ENCODE assay signal across 25 mouse cellular contexts in genomic region chr19:10749295-10749694, GRCm38 (mm10). TPM values are rescaled to one million over a fixed set of nuclear protein-coding genes. Genes with fewer than 3 reads are reported as not detected.
DNase-seq lines count a peak whose midpoint lies in the region; ATAC-seq and TF ChIP-seq lines count a peak whose summit lies in the region.
"Had no signal": no experiment of that assay in that cellular context is flagged by ENCODE, and none has a peak within 500 bp of the region (broad histone marks: within the 10 kb centered on the region; RNA-seq: fewer than 3 reads in every experiment).

No protein-coding gene starts in this region.

- TF ChIP-seq CTCF in thymus, adult 2 months (IDR thresholded peaks at IDR 0.05; ENCODE audit: borderline replicate concordance, control insufficient read depth, extremely low read depth, insufficient read depth, low read length, poor library complexity), result no peak

- H3K9ac ChIP-seq in midbrain, embryonic 11.5 days (ENCODE audit: low read length), result no peak overlapping the region
- no peak overlapping the region for H3K9ac ChIP-seq in midbrain, embryonic 13.5 days (replicated peaks)
- H3K9ac ChIP-seq: embryonic facial prominence, embryonic 12.5 days; forebrain, embryonic 13.5 days; forebrain, embryonic 15.5 days; forebrain, postnatal 0 days had no signal

- WGBS in midbrain, embryonic 11.5 days, result 78% methylated on average over 6 of the region's 6 CpGs
- 89% methylated on average over 6 of the region's 6 CpGs for WGBS in midbrain, embryonic 13.5 days
- WGBS in thymus, adult 2 months, result 97% methylated on average over 6 of the region's 6 CpGs

- H3K36me3 ChIP-seq in midbrain, embryonic 11.5 days (ENCODE audit: control insufficient read depth, insufficient read depth, low read length), result no peaks in the 10 kb centered on the region
- H3K36me3 ChIP-seq in midbrain, embryonic 13.5 days, result no peaks in the 10 kb centered on the region
- no peaks in the 10 kb centered on the region for H3K36me3 ChIP-seq in thymus, adult 2 months (ENCODE audit: control insufficient read depth, insufficient read depth, low read length)
- H3K36me3 ChIP-seq: embryonic facial prominence, embryonic 10.5 days; embryonic facial prominence, embryonic 12.5 days; forebrain, embryonic 15.5 days; G1E had no signal

- no peak for ATAC-seq in CD4-positive, CD25-positive, alpha-beta regulatory T cell, adult 4 months
- ATAC-seq in midbrain, embryonic 11.5 days (ENCODE audit: low FRiP score), result no peak
- ATAC-seq in midbrain, embryonic 13.5 days, result no peak
- ATAC-seq: activated CD4-positive, CD25-positive, alpha-beta regulatory T cell, adult 4 months; forebrain, embryonic 13.5 days; forebrain, embryonic 15.5 days; forebrain, postnatal 0 days; Patski had no signal

- no peak for TF ChIP-seq POLR2A in thymus, adult 2 months (IDR thresholded peaks at IDR 0.05; ENCODE audit: control insufficient read depth, extremely low read depth, insufficient read depth, low read length, poor library complexity)

- H3K27ac ChIP-seq in midbrain, embryonic 11.5 days (ENCODE audit: low read depth, low read length), result no peak overlapping the region
- H3K27ac ChIP-seq in midbrain, embryonic 13.5 days, result no peak overlapping the region
- peak overlapping the region; percentile 56; the same call in 1 of the 2 replicates for H3K27ac ChIP-seq in thymus, adult 2 months (ENCODE audit: control insufficient read depth, insufficient read depth, low read length)
- H3K27ac ChIP-seq: embryonic facial prominence, embryonic 10.5 days; embryonic facial prominence, embryonic 12.5 days; forebrain, embryonic 13.5 days; forebrain, embryonic 15.5 days had no signal

- peak; percentile 33 for DNase-seq in CD4-positive, CD25-positive, alpha-beta regulatory T cell, adult 2 months (ENCODE audit: low read depth, low spot score)
- DNase-seq in midbrain, embryonic 11.5 days (ENCODE audit: low spot score, missing footprints), result peak; percentile 69
- DNase-seq in thymus, adult 2 months, result no peak
- no peak for DNase-seq in thymus, postnatal 25 days
- DNase-seq in induced T-regulatory cell, adult 2 months (ENCODE audit: low read depth), result peak; percentile 71
- DNase-seq in layer of hippocampus, postnatal 10 days (ENCODE audit: low spot score in 2 of 2), result no peak
- DNase-seq: adrenal gland, adult 8-10 months; adrenal gland, postnatal 14 days; adrenal gland, postnatal 36 days; B cell, adult 2 months; cerebellum, adult 11-12 months; cerebellum, adult 2 months; cerebellum, adult 9-10 months; cerebellum, postnatal 10 days; cerebellum, postnatal 25 days; forebrain, postnatal 0 days had no signal

- H3K9me3 ChIP-seq in midbrain, embryonic 11.5 days (ENCODE audit: control insufficient read depth, low read length), result no peaks in the 10 kb centered on the region
- H3K9me3 ChIP-seq in midbrain, embryonic 13.5 days, result no peaks in the 10 kb centered on the region
- H3K9me3 ChIP-seq: embryonic facial prominence, embryonic 10.5 days; embryonic facial prominence, embryonic 12.5 days; forebrain, embryonic 13.5 days; forebrain, embryonic 15.5 days; G1E had no signal

- H3K27me3 ChIP-seq in midbrain, embryonic 11.5 days (ENCODE audit: control insufficient read depth, insufficient read depth, low read length), result no peaks in the 10 kb centered on the region
- no peaks in the 10 kb centered on the region for H3K27me3 ChIP-seq in midbrain, embryonic 13.5 days
- no peaks in the 10 kb centered on the region for H3K27me3 ChIP-seq in thymus, adult 2 months (ENCODE audit: control insufficient read depth, insufficient read depth, low read length)
- H3K27me3 ChIP-seq: embryonic facial prominence, embryonic 12.5 days; forebrain, embryonic 13.5 days; forebrain, embryonic 15.5 days; Patski had no signal

- no peaks in the 10 kb centered on the region; the same call in 1 of the 2 replicates for H3K4me1 ChIP-seq in midbrain, embryonic 11.5 days (ENCODE audit: control insufficient read depth, insufficient read depth, low read length)
- peaks cover 6% of the 10 kb centered on the region; the same call in 1 of the 2 replicates for H3K4me1 ChIP-seq in midbrain, embryonic 13.5 days (replicated peaks)
- peaks cover 48% of the 10 kb centered on the region for H3K4me1 ChIP-seq in thymus, adult 2 months (replicated peaks; ENCODE audit: control insufficient read depth, insufficient read depth, low read length)
- H3K4me1 ChIP-seq: embryonic facial prominence, embryonic 10.5 days; embryonic facial prominence, embryonic 12.5 days; forebrain, embryonic 13.5 days; forebrain, embryonic 15.5 days had no signal

- no peak overlapping the region for H3K4me3 ChIP-seq in midbrain, embryonic 11.5 days (ENCODE audit: low read depth, low read length)
- no peak overlapping the region for H3K4me3 ChIP-seq in midbrain, embryonic 13.5 days (replicated peaks)
- H3K4me3 ChIP-seq in thymus, adult 2 months (ENCODE audit: control insufficient read depth, insufficient read depth, low read length), result no peak overlapping the region
- H3K4me3 ChIP-seq: embryonic facial prominence, embryonic 10.5 days; embryonic facial prominence, embryonic 12.5 days; forebrain, embryonic 13.5 days; forebrain, embryonic 15.5 days had no signal

- no peak overlapping the region for H3K4me2 ChIP-seq in midbrain, embryonic 11.5 days
- no peak overlapping the region for H3K4me2 ChIP-seq in midbrain, embryonic 13.5 days (replicated peaks)
- H3K4me2 ChIP-seq: embryonic facial prominence, embryonic 12.5 days; forebrain, embryonic 13.5 days; forebrain, embryonic 15.5 days had no signal

RNA-seq across cellular contexts. Expression of gene Cd5, which starts 10.5 kb away (rescaled TPM):
- 100 to 1,000 TPM; 449 to 646 TPM for polyA plus RNA-seq in CD4-positive, CD25-positive, alpha-beta regulatory T cell, adult 4 months (2017; shearing (Covaris generic))
- 0.08 and 0.22 TPM in 2 replicates for polyA plus RNA-seq in midbrain, embryonic 11.5 days (2014; fragmentation: Nextera tagmentation; extraction: Ambion mirVana)
- 0.24 TPM in 2 replicates for polyA plus RNA-seq in midbrain, embryonic 13.5 days (2015; fragmentation: Nextera tagmentation; extraction: Ambion mirVana)
- polyA plus RNA-seq in thymus, adult 2 months (2012; rRNA removed), result 250 and 282 TPM in 2 replicates
- total RNA-seq in layer of hippocampus, postnatal 10 days (2021), result under 1 TPM; 0.29 to 0.32 TPM
- polyA plus RNA-seq: forebrain, embryonic 13.5 days; G1E; Patski had no signal

Comparison
In these comparisons a context has a peak if more than half of its experiments do, and no peak if none do; other contexts are left out.
1. DNase-seq: peak in CD4-positive, CD25-positive, alpha-beta regulatory T cell, adult 2 months (single experiment), midbrain, embryonic 11.5 days (single experiment) and induced T-regulatory cell, adult 2 months (single experiment); none in thymus, adult 2 months (single experiment), thymus, postnatal 25 days (single experiment) and layer of hippocampus, postnatal 10 days (0 of 2).
2. RNA of gene Cd5, which starts 10.5 kb away (polyA plus RNA-seq): 449 to 646 TPM in CD4-positive, CD25-positive, alpha-beta regulatory T cell, adult 4 months and 250 to 282 TPM in thymus, adult 2 months; 0.24 TPM in midbrain, embryonic 13.5 days and 0.08 to 0.22 TPM in midbrain, embryonic 11.5 days; every median in the first group is over 100 times any median in the second.